Mouse (Mus musculus): ENCODE data around the gene Fermt2.

DNA sequence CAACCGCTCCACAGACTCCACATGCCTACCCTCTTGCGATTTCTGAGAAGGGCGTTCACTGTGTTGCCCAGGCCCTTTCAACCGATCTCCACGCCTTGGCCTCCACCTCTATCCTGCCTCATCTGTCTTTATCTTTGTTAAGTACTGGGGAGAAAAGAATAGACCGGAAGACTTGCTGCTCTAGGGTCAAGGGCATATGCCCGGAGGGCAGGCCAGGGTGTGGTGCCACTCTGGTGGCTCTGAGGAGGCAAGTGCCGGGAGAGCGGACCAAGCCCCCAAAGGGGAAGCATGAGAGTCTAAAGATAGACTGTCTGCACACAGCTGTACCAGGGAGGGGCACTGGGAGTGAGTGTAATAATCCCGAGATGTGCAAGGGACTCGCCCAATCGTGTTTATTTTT, 84.5 kb downstream of the Fermt2 start:
- TF ChIP-seq CTCF (IDR thresholded peaks at IDR 0.05; ENCODE audit: extremely low read depth, insufficient read length, insufficient replicate concordance, low read depth, low read length) (no peak), POLR2A (IDR thresholded peaks at IDR 0.05; ENCODE audit: low read depth, low read length) (no peak)

Data from small intestine, adult 2 months (tissue).